Mouse (Mus musculus) midbrain, postnatal 0 days (tissue): ENCODE data around the gene Ssxb3. TPM values are rescaled to one million over a fixed set of nuclear protein-coding genes. Genes with fewer than 3 reads are reported as not detected.
"Not testable (repeated sequence)": the region's sequence is repeated elsewhere in the genome, so short reads cannot be mapped to it uniquely, and the experiment has no call there.

Experiments used
- ATAC-seq: fragments of 200-750 bp; cut with Nextera tagmentation; 2 replicates; pipeline ENCODE4 v1.8.0; 2017; ENCODE audit warnings: moderate number of reproducible peaks, mild to moderate bottlenecking, moderate TSS enrichment, moderate library complexity; ENCODE audit not compliant: low FRiP score
- DNase-seq: peaks from one replicate; pipeline ENCODE4 v3.0.0-alpha.2; 2015; ENCODE audit warnings: low spot score
- H3K27ac ChIP-seq: fragments of 300-500 bp; sonication (generic); 2 replicates; pipeline ENCODE4 v1.5.1; 2014; ENCODE audit warnings: low read depth, mild to moderate bottlenecking, low read length, mixed read lengths
- H3K27me3 ChIP-seq: fragments of 300-500 bp; sonication (generic); 2 replicates; pipeline ENCODE4 v1.6.1; 2014; ENCODE audit warnings: low read length, control low read depth, mixed read lengths; ENCODE audit not compliant: insufficient read depth
- H3K36me3 ChIP-seq: fragments of 300-500 bp; sonication (generic); 2 replicates; pipeline ENCODE4 v1.6.1; 2014; ENCODE audit warnings: low read length, control low read depth, mixed read lengths; ENCODE audit not compliant: insufficient read depth
- H3K4me1 ChIP-seq: fragments of 300-500 bp; sonication (generic); 2 replicates; pipeline ENCODE4 v1.6.1; 2014; ENCODE audit warnings: mild to moderate bottlenecking, control low read depth, antibody characterized with exemption, low read length, mixed read lengths; ENCODE audit not compliant: insufficient read depth
- H3K4me2 ChIP-seq: fragments of 300-500 bp; sonication (generic); 2 replicates; pipeline ENCODE4 v1.6.1; 2014; ENCODE audit warnings: low read depth, mild to moderate bottlenecking, low read length, mixed read lengths; ENCODE audit not compliant: poor library complexity, severe bottlenecking
- H3K4me3 ChIP-seq: fragments of 300-500 bp; sonication (generic); 2 replicates; pipeline ENCODE4 v1.5.1; 2014; ENCODE audit warnings: low read depth, mild to moderate bottlenecking, low read length, moderate library complexity
- H3K9ac ChIP-seq: fragments of 300-500 bp; sonication (generic); replicated peaks from 2 replicates; pipeline ENCODE4 v1.6.1; 2014; ENCODE audit warnings: mild to moderate bottlenecking, low read length, moderate library complexity, mixed read lengths; ENCODE audit not compliant: poor library complexity, severe bottlenecking
- H3K9me3 ChIP-seq: fragments of 300-500 bp; sonication (generic); 2 replicates; pipeline ENCODE4 v1.6.1; 2016; ENCODE audit warnings: low read length, control low read depth
- WGBS: fragments of 180-500 bp; shearing (Covaris S2); extraction: QIAGEN DNeasy Blood & Tissue Kit; methylation state at CpG from one replicate; pipeline ENCODE4 v1.1.7; 2014; 5-methylcytosine and 5-hydroxymethylcytosine counted together
- polyA plus RNA-seq: library from polyadenylated mRNA; unstranded; fragments of >200 nt; fragmentation: Nextera tagmentation; extraction: Ambion mirVana; gene quantifications from 2 replicates; pipeline ENCODE4 v1.2.1, GENCODE M21; 2015
- total RNA-seq: library from RNA; depleted of rRNA; stranded (reverse); fragments of >200 nt; gene quantifications from 2 replicates; pipeline ENCODE4 v1.2.3, GENCODE M21; 2014; rRNA removed

The Ssxb3 gene
- total RNA-seq: not detected in 2 replicates
- polyA plus RNA-seq: not detected in 2 replicates

DNA sequence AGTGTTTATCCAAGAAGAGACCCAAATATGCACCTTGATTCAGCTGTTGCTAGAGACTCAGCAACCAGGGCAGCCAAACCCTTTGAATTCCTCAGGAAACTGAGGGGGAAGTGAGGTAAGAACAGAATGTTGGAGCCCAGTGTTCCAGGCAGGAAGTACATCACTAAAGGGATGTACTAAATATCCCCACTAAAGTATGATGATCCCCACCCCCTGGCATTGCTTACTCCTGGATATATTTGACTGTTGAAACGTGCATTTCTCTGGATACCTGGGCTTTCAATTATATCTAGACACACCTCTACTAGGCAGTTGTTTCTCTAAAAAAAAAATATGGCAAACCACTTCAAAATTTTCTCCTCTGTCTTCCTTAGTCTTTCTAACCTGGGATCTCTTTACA is at the start of gene Ssxb3:
Ssxb3 (minus strand) TSS at position 101 of the 400 bp plus-strand sequence.
- not testable (repeated sequence) for H3K27ac ChIP-seq, DNase-seq, H3K27me3 ChIP-seq, H3K9me3 ChIP-seq, H3K36me3 ChIP-seq, H3K4me3 ChIP-seq, H3K9ac ChIP-seq, H3K4me1 ChIP-seq, ATAC-seq, H3K4me2 ChIP-seq
- 33% methylated on average over 1 of the region's 1 CpGs for WGBS

DNA sequence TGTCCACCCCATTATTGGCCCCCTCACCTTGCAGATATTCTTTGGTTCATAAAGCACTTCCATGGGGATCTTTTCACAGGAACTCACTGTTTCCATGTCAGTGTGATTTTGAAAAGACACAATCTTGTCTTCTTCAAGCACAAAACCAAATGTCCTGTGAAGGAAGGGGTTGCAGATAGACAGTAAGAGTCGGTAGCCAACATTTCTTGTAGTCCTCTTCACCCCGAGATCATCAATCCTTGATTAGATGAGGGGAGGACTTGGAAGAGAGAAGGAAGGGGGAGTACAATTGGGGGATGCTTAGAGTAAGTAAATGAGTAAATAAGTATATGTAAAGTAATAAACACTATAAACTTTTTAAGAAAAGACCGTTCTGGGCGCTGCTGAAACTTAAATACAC is 43.5 kb downstream of the Ssxb3 start, which contains the start of gene Ssxb6:
Ssxb6 (minus strand) TSS at position 101 of the 400 bp plus-strand sequence.
- not testable (repeated sequence) for ATAC-seq, H3K27ac ChIP-seq, H3K9me3 ChIP-seq, H3K36me3 ChIP-seq, H3K9ac ChIP-seq, H3K27me3 ChIP-seq, DNase-seq, H3K4me3 ChIP-seq, H3K4me1 ChIP-seq, H3K4me2 ChIP-seq
- WGBS: 70% methylated on average over 4 of the region's 4 CpGs

Other genes with a start within 250 kb of the Ssxb3 start
- not detected in 2 replicates for gene Ssxb9, start 224.8 kb downstream of the Ssxb3 start, total RNA-seq
- gene Ssxb9, start 224.8 kb downstream of the Ssxb3 start, polyA plus RNA-seq: not detected in 2 replicates
- gene Ssxb1, start 178.5 kb downstream of the Ssxb3 start, total RNA-seq: not detected in 2 replicates
- gene Ssxb1, start 178.5 kb downstream of the Ssxb3 start, polyA plus RNA-seq: not detected in 2 replicates
- not detected in 2 replicates for gene Ssxb2, start 130.1 kb downstream of the Ssxb3 start, total RNA-seq
- not detected in 2 replicates for gene Ssxb2, start 130.1 kb downstream of the Ssxb3 start, polyA plus RNA-seq
- gene Gm14459, start 66.9 kb downstream of the Ssxb3 start, total RNA-seq: not detected in 2 replicates
- not detected in 2 replicates for gene Gm14459, start 66.9 kb downstream of the Ssxb3 start, polyA plus RNA-seq
- gene Ssxb6, start 43.6 kb downstream of the Ssxb3 start, total RNA-seq: not detected in 2 replicates
- gene Ssxb6, start 43.6 kb downstream of the Ssxb3 start, polyA plus RNA-seq: not detected in 2 replicates
- not detected in 2 replicates for gene Ssxb8, start 99.0 kb upstream of the Ssxb3 start, total RNA-seq
- gene Ssxb8, start 99.0 kb upstream of the Ssxb3 start, polyA plus RNA-seq: not detected in 2 replicates
- gene Ssx9, start 156.6 kb upstream of the Ssxb3 start, total RNA-seq: not detected in 2 replicates
- gene Ssx9, start 156.6 kb upstream of the Ssxb3 start, polyA plus RNA-seq: not detected in 2 replicates
- not detected in 2 replicates for gene Ssxb5, start 211.9 kb upstream of the Ssxb3 start, total RNA-seq
- not detected in 2 replicates for gene Ssxb5, start 211.9 kb upstream of the Ssxb3 start, polyA plus RNA-seq